Mouse (Mus musculus): ENCODE measurements around the gene Grik1. TPM values are rescaled to one million over a fixed set of nuclear protein-coding genes. Genes with fewer than 3 reads are reported as not detected.

Gene Grik1
- polyA plus RNA-seq, 1 experiment, result not detected

DNA sequence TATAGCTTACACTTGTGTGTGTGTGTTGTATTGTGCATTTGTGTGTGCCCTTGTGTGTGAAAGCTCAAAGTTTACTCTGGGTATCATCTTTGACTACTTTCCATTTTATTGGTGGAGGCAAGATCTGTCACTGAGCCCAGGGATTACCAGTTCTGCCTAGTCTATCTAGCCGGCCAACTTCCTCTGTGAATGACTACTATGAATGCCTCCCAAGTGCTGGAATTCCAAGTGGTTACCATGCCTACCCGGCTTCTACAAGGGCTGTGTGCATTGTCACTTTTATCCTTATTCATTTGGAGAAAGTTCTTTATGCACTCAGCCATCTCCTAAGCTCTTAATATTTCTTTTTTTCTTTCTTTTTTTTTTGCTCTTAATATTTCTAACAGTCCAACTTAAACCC, 301.3 kb downstream of the Grik1 start:
- no peaks in the 10 kb centered on the region for H3K27me3 ChIP-seq (ENCODE audit: control insufficient read depth, insufficient read depth, insufficient read length)
- H3K79me2 ChIP-seq (ENCODE audit: control insufficient read depth, insufficient read depth), result no peaks in the 10 kb centered on the region
- no peak for TF ChIP-seq FOSL1 (IDR thresholded peaks at IDR 0.05; ENCODE audit: insufficient read depth, low read length, poor library complexity, severe bottlenecking)
- H3K4me3 ChIP-seq (ENCODE audit: insufficient read depth, poor library complexity, severe bottlenecking), result no peak overlapping the region
- H3K79me3 ChIP-seq (ENCODE audit: low read depth), result no peaks in the 10 kb centered on the region
- H3ac ChIP-seq (ENCODE audit: control insufficient read depth, insufficient read length, low read depth), result no peak overlapping the region
- no peaks in the 10 kb centered on the region for H3K36me3 ChIP-seq (ENCODE audit: control insufficient read depth, insufficient read depth)

DNA sequence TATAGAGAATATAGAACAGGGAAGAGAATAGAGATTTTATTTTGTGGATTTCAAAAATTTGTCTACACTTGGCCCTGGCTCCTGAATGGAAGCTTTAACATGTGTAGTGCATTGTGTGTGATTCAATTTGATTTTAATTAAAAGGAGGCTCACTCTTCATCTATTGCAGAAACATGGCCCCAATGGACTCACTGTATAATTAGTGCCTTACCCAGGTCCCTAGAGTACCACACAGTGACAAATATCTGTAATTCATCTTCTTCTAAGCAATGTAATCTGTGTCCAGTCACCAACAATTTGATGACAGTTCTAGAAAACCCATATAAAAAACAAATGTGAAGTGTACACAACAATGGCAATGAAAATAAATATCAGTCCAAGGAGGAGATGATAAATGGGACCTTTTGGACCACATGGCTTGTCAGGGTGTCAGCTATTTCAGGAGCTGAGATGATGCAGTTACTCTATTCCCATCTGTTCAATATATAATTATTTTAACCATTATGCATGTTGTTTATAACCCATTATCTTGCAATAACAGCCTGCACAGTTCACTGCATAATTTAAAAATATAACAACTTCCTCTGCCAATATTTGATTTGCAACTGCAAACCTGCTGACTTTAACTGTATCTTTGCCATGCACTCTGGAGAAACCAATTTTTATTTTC, 305.7 kb downstream of the Grik1 start:
- no peak overlapping the region for H3K4me3 ChIP-seq (ENCODE audit: insufficient read depth, poor library complexity, severe bottlenecking)
- no peaks in the 10 kb centered on the region for H3K27me3 ChIP-seq (ENCODE audit: control insufficient read depth, insufficient read depth, insufficient read length)
- no peaks in the 10 kb centered on the region for H3K36me3 ChIP-seq (ENCODE audit: control insufficient read depth, insufficient read depth)
- H3ac ChIP-seq (ENCODE audit: control insufficient read depth, insufficient read length, low read depth), result no peak overlapping the region
- no peak for TF ChIP-seq MYOG (IDR thresholded peaks at IDR 0.05; ENCODE audit: control insufficient read depth, extremely low read depth, insufficient read length)
- TF ChIP-seq CTCF (IDR thresholded peaks at IDR 0.05; ENCODE audit: control insufficient read depth, insufficient read depth, insufficient read length), result no peak
- TF ChIP-seq MYOD1 (IDR thresholded peaks at IDR 0.05; ENCODE audit: control insufficient read depth, insufficient read length, low read depth), result no peak
- no peak for TF ChIP-seq FOSL1 (IDR thresholded peaks at IDR 0.05; ENCODE audit: insufficient read depth, low read length, poor library complexity, severe bottlenecking)
- no peak for TF ChIP-seq MAX (IDR thresholded peaks at IDR 0.05)
- no peak for TF ChIP-seq USF1 (IDR thresholded peaks at IDR 0.05; ENCODE audit: low read depth)
- TF ChIP-seq CEBPB (IDR thresholded peaks at IDR 0.05; ENCODE audit: low read depth), result no peak
- H3K79me2 ChIP-seq (ENCODE audit: control insufficient read depth, insufficient read depth), result no peaks in the 10 kb centered on the region
- H3K79me3 ChIP-seq (ENCODE audit: low read depth), result no peaks in the 10 kb centered on the region

DNA sequence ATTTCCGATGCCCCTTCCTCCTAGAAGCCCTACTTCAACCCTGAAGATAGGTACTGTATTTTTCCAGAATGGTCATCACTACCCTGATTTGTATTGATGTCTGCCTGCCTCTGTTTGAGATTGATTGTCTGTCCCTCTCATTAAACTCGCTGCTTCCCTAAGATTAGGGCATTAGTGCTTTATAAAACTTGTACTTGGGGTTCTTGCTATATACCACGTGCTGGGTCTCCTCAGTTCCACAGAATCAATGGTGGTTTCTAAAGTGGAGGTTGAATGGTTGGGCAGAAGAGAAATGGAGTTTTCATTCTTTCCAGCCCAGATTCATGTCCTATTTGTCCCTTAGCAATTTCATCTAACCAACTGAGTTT, 316.0 kb downstream of the Grik1 start:
- Histone ChIP-seq H3ac (ENCODE audit: control insufficient read depth, insufficient read length, low read depth) (no peak overlapping the region), H3K27me3 (ENCODE audit: control insufficient read depth, insufficient read depth, insufficient read length) (no peaks in the 10 kb centered on the region), H3K79me2 (ENCODE audit: control insufficient read depth, insufficient read depth) (no peaks in the 10 kb centered on the region), H3K36me3 (ENCODE audit: control insufficient read depth, insufficient read depth) (no peaks in the 10 kb centered on the region), H3K4me3 (ENCODE audit: insufficient read depth, poor library complexity, severe bottlenecking) (no peak overlapping the region), H3K79me3 (ENCODE audit: low read depth) (no peaks in the 10 kb centered on the region)
- no peak for TF ChIP-seq MYOG (IDR thresholded peaks at IDR 0.05; ENCODE audit: control insufficient read depth, extremely low read depth, insufficient read length)
- TF ChIP-seq CTCF (IDR thresholded peaks at IDR 0.05; ENCODE audit: control insufficient read depth, insufficient read depth, insufficient read length), result no peak
- no peak for TF ChIP-seq USF1 (IDR thresholded peaks at IDR 0.05; ENCODE audit: low read depth)
- TF ChIP-seq FOSL1 (IDR thresholded peaks at IDR 0.05; ENCODE audit: insufficient read depth, low read length, poor library complexity, severe bottlenecking), result no peak
- no peak for TF ChIP-seq MYOD1 (IDR thresholded peaks at IDR 0.05; ENCODE audit: control insufficient read depth, insufficient read length, low read depth)
- TF ChIP-seq CEBPB (IDR thresholded peaks at IDR 0.05; ENCODE audit: low read depth), result no peak

DNA sequence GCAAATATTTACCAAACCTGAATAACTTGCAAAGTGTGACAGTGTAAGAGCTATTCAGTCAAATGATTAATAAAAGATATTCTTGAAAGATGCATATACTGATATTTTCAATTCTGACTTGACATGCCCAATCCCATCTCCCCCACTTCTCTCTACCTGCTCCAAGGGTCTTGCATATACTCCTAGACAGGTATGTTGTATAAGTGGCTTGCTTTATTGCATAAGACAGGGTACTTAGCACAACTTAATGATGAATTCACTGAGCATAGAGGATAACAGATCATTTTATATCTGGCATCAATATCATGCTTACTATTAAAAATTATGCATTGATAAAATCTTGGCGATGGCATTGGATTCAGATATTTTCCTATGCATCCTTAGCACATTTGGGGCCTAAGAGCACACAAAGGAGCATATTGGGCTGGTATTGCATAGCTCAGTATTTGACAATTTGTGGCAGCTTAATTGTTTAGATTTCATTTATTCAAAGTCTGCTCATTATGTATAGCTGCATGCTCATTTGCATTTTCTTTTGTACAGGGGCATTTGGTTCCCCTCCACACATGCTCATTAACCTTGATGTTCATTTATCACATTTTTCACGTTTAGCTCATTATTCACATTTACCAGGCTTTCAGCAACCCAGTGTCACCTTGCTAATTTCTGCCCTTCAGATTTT, 316.5 kb downstream of the Grik1 start:
- no peak overlapping the region for H3K4me3 ChIP-seq (ENCODE audit: insufficient read depth, poor library complexity, severe bottlenecking)
- H3K79me3 ChIP-seq (ENCODE audit: low read depth), result no peaks in the 10 kb centered on the region
- H3K79me2 ChIP-seq (ENCODE audit: control insufficient read depth, insufficient read depth), result no peaks in the 10 kb centered on the region
- TF ChIP-seq USF1 (IDR thresholded peaks at IDR 0.05; ENCODE audit: low read depth) (no peak), MYOD1 (IDR thresholded peaks at IDR 0.05; ENCODE audit: control insufficient read depth, insufficient read length, low read depth) (no peak), FOSL1 (IDR thresholded peaks at IDR 0.05; ENCODE audit: insufficient read depth, low read length, poor library complexity, severe bottlenecking) (no peak), CEBPB (IDR thresholded peaks at IDR 0.05; ENCODE audit: low read depth) (no peak), CTCF (IDR thresholded peaks at IDR 0.05; ENCODE audit: control insufficient read depth, insufficient read depth, insufficient read length) (no peak), MYOG (IDR thresholded peaks at IDR 0.05; ENCODE audit: control insufficient read depth, extremely low read depth, insufficient read length) (no peak), MAX (IDR thresholded peaks at IDR 0.05) (no peak)
- H3K36me3 ChIP-seq (ENCODE audit: control insufficient read depth, insufficient read depth), result no peaks in the 10 kb centered on the region
- no peak overlapping the region for H3ac ChIP-seq (ENCODE audit: control insufficient read depth, insufficient read length, low read depth)
- H3K27me3 ChIP-seq (ENCODE audit: control insufficient read depth, insufficient read depth, insufficient read length), result no peaks in the 10 kb centered on the region

DNA sequence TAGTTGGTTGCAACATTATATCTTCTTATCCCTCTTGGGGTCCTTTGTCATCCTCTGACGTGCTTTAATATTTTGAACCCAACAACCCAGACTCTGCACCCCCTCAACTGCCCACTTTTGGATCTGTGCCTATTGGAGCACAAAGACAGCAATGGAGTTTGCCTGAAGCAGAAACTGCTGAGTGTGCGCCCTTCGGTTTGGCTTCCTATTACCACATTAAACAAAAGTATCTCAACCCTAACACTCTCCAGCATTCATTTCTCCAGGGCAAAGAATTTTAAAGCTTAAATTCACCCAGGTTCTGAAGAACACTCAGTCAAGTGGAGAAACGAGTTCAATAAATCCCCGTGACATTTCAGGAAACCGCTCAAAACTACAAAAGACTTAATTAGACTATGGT, 318.2 kb downstream of the Grik1 start:
- Histone ChIP-seq H3K27me3 (ENCODE audit: control insufficient read depth, insufficient read depth, insufficient read length) (no peaks in the 10 kb centered on the region), H3ac (ENCODE audit: control insufficient read depth, insufficient read length, low read depth) (no peak overlapping the region), H3K4me3 (ENCODE audit: insufficient read depth, poor library complexity, severe bottlenecking) (no peak overlapping the region), H3K79me3 (ENCODE audit: low read depth) (no peaks in the 10 kb centered on the region), H3K36me3 (ENCODE audit: control insufficient read depth, insufficient read depth) (no peaks in the 10 kb centered on the region), H3K79me2 (ENCODE audit: control insufficient read depth, insufficient read depth) (no peaks in the 10 kb centered on the region)
- TF ChIP-seq MAX (IDR thresholded peaks at IDR 0.05), result no peak
- no peak for TF ChIP-seq CEBPB (IDR thresholded peaks at IDR 0.05; ENCODE audit: low read depth)
- no peak for TF ChIP-seq MYOD1 (IDR thresholded peaks at IDR 0.05; ENCODE audit: control insufficient read depth, insufficient read length, low read depth)
- no peak for TF ChIP-seq USF1 (IDR thresholded peaks at IDR 0.05; ENCODE audit: low read depth)
- no peak for TF ChIP-seq MYOG (IDR thresholded peaks at IDR 0.05; ENCODE audit: control insufficient read depth, extremely low read depth, insufficient read length)
- TF ChIP-seq CTCF (IDR thresholded peaks at IDR 0.05; ENCODE audit: control insufficient read depth, insufficient read depth, insufficient read length), result no peak
- TF ChIP-seq FOSL1 (IDR thresholded peaks at IDR 0.05; ENCODE audit: insufficient read depth, low read length, poor library complexity, severe bottlenecking), result no peak

DNA sequence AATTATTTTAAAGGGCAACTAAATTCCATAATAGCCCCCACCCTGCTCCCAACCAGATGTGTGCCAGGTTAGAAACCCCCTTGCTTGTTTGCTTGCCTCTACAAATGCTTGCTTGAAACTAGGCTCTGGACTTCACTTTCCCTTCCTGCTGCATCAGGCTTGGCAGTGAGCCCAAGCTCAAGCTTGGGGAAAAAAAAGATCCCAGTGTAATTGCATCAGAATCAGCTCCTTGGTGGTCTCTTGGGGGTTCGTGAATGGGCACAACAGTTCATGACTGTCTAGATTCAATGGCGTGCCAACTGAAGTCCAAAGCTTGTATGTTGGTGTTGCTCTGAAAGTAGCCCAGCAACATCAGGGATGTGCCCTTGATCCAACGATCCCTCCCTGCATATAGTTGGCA, 320.1 kb downstream of the Grik1 start:
- TF ChIP-seq CEBPB (IDR thresholded peaks at IDR 0.05; ENCODE audit: low read depth) (no peak), FOSL1 (IDR thresholded peaks at IDR 0.05; ENCODE audit: insufficient read depth, low read length, poor library complexity, severe bottlenecking) (no peak), CTCF (IDR thresholded peaks at IDR 0.05; ENCODE audit: control insufficient read depth, insufficient read depth, insufficient read length) (no peak), MAX (IDR thresholded peaks at IDR 0.05) (no peak), MYOG (IDR thresholded peaks at IDR 0.05; ENCODE audit: control insufficient read depth, extremely low read depth, insufficient read length) (no peak), USF1 (IDR thresholded peaks at IDR 0.05; ENCODE audit: low read depth) (no peak), MYOD1 (IDR thresholded peaks at IDR 0.05; ENCODE audit: control insufficient read depth, insufficient read length, low read depth) (no peak)
- Histone ChIP-seq H3ac (ENCODE audit: control insufficient read depth, insufficient read length, low read depth) (no peak overlapping the region), H3K4me3 (ENCODE audit: insufficient read depth, poor library complexity, severe bottlenecking) (no peak overlapping the region), H3K79me3 (ENCODE audit: low read depth) (no peaks in the 10 kb centered on the region), H3K36me3 (ENCODE audit: control insufficient read depth, insufficient read depth) (no peaks in the 10 kb centered on the region), H3K79me2 (ENCODE audit: control insufficient read depth, insufficient read depth) (no peaks in the 10 kb centered on the region), H3K27me3 (ENCODE audit: control insufficient read depth, insufficient read depth, insufficient read length) (no peaks in the 10 kb centered on the region)
